Mouse (Mus musculus) heart, embryonic 15.5 days (tissue): ENCODE measurements around the gene Dlat. TPM values are rescaled to one million over a fixed set of nuclear protein-coding genes. Genes with fewer than 3 reads are reported as not detected.
A peak's percentile ranks its signal among the peaks of the same experiment; 100 is the strongest.
"Not testable (repeated sequence)": the region's sequence is repeated elsewhere in the genome, so short reads cannot be mapped to it uniquely, and the experiment has no call there.

Experiments used
- ATAC-seq: fragments of 200-750 bp; cut with Nextera tagmentation; replicated peaks from 2 replicates; pipeline ENCODE4 v1.8.0; 2017; ENCODE audit warnings: low read depth, moderate TSS enrichment; ENCODE audit not compliant: insufficient number of reproducible peaks, insufficient read depth, low FRiP score
- H3K27ac ChIP-seq: fragments of 300-500 bp; sonication (generic); 2 replicates; pipeline ENCODE4 v1.5.1; 2015; ENCODE audit warnings: mild to moderate bottlenecking, inconsistent platforms
- H3K27me3 ChIP-seq: fragments of 300-500 bp; sonication (generic); 2 replicates; pipeline ENCODE4 v1.6.1; 2015; ENCODE audit warnings: inconsistent platforms
- H3K36me3 ChIP-seq: fragments of 300-500 bp; sonication (generic); 2 replicates; pipeline ENCODE4 v1.6.1; 2015; ENCODE audit warnings: mild to moderate bottlenecking, inconsistent platforms
- H3K4me1 ChIP-seq: fragments of 300-500 bp; sonication (generic); replicated peaks from 2 replicates; pipeline ENCODE4 v1.6.1; 2015; ENCODE audit warnings: inconsistent platforms
- H3K4me2 ChIP-seq: fragments of 300-500 bp; sonication (generic); 2 replicates; pipeline ENCODE4 v1.6.1; 2015; ENCODE audit warnings: inconsistent platforms, mild to moderate bottlenecking, moderate library complexity
- H3K4me3 ChIP-seq: fragments of 300-500 bp; sonication (generic); 2 replicates; pipeline ENCODE4 v1.5.1; 2015; ENCODE audit warnings: mild to moderate bottlenecking, inconsistent platforms
- H3K9ac ChIP-seq: fragments of 300-500 bp; sonication (generic); 2 replicates; pipeline ENCODE4 v1.6.1; 2015; ENCODE audit warnings: mild to moderate bottlenecking, inconsistent platforms
- H3K9me3 ChIP-seq: fragments of 300-500 bp; sonication (generic); replicated peaks from 2 replicates; pipeline ENCODE4 v1.6.1; 2016; ENCODE audit warnings: inconsistent platforms
- WGBS: fragments of 180-500 bp; shearing (Covaris S2); methylation state at CpG from one replicate; pipeline ENCODE4 v1.1.7; 2015; ENCODE audit warnings: mixed read lengths; 5-methylcytosine and 5-hydroxymethylcytosine counted together
- polyA plus RNA-seq: library from polyadenylated mRNA; unstranded; fragments of >200 nt; fragmentation: Nextera tagmentation; extraction: Ambion mirVana; gene quantifications from 2 replicates; pipeline ENCODE4 v1.2.1, GENCODE M21; 2015

Gene Dlat
- polyA plus RNA-seq, 1 experiment from 2014 or later: 140 TPM

- H3K4me3 ChIP-seq: peak overlapping the region; percentile 83
- ATAC-seq: peak; percentile 24
- no peaks in the 10 kb centered on the region for H3K27me3 ChIP-seq
- H3K4me2 ChIP-seq: peak overlapping the region; percentile 87
- no peaks in the 10 kb centered on the region for H3K9me3 ChIP-seq
- under 1% methylated on average over 28 of the region's 28 CpGs for WGBS
- H3K9ac ChIP-seq: peak overlapping the region; percentile 87
- H3K4me1 ChIP-seq: peaks cover 12% of the 10 kb centered on the region
- peak overlapping the region; percentile 92 for H3K27ac ChIP-seq
- peaks cover 27% of the 10 kb centered on the region for H3K36me3 ChIP-seq
Measured at GRCm38 (mm10) chr9:50658941-50659388, 615 bp downstream of the Dlat start.

DNA sequence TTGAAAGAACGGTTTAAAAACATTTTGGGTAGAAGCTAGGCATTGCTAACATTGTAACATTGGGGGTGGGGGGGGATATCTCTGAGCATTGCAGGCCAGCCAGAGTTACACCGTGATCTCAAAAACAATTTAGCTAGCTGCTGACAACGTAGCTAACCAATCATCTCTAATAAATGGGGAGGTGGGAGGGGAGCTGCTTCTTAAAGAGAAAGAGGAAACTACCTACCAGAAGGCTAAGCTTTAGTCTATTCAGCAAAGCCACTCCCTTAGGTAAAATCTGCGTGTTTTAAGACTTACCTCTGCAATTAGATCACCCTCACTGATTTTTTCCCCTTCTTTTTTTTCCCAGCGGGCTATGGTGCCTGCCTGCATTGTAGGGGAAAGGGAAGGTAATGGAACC is 1.2 kb downstream of the Dlat start:
- WGBS: 10% methylated on average over 5 of the region's 5 CpGs
- no peak for ATAC-seq
- H3K27ac ChIP-seq: peak overlapping the region; percentile 92

GRCm38 (mm10) chr9:50650503-50650902 is 9.1 kb downstream of the Dlat start:
- no peak overlapping the region for H3K9ac ChIP-seq
- H3K27ac ChIP-seq: no peak overlapping the region
- no peak overlapping the region for H3K4me3 ChIP-seq
- H3K27me3 ChIP-seq: no peaks in the 10 kb centered on the region
- no peaks in the 10 kb centered on the region for H3K4me1 ChIP-seq
- no peak overlapping the region for H3K4me2 ChIP-seq
- no peak for ATAC-seq
- peaks cover 88% of the 10 kb centered on the region for H3K36me3 ChIP-seq
- 92% methylated on average over 10 of the region's 10 CpGs for WGBS
- no peaks in the 10 kb centered on the region for H3K9me3 ChIP-seq

More for the DNA sequence above, 1.2 kb downstream of the Dlat start:
- peak overlapping the region; percentile 87 for H3K9ac ChIP-seq
- no peaks in the 10 kb centered on the region for H3K9me3 ChIP-seq
- peaks cover 12% of the 10 kb centered on the region for H3K4me1 ChIP-seq
- H3K36me3 ChIP-seq: peaks cover 32% of the 10 kb centered on the region
- no peaks in the 10 kb centered on the region for H3K27me3 ChIP-seq
- peak overlapping the region; percentile 83 for H3K4me3 ChIP-seq
- H3K4me2 ChIP-seq: peak overlapping the region; percentile 87

GRCm38 (mm10) chr9:50646826-50647370 is 12.7 kb downstream of the Dlat start:
- Histone ChIP-seq H3K4me2 (no peak overlapping the region), H3K4me3 (no peak overlapping the region), H3K27ac (no peak overlapping the region), H3K4me1 (no peaks in the 10 kb centered on the region), H3K36me3 (peaks cover 87% of the 10 kb centered on the region), H3K9me3 (no peaks in the 10 kb centered on the region), H3K9ac (no peak overlapping the region), H3K27me3 (no peaks in the 10 kb centered on the region)
- WGBS: 82% methylated on average over 10 of the region's 10 CpGs
- no peak for ATAC-seq

DNA sequence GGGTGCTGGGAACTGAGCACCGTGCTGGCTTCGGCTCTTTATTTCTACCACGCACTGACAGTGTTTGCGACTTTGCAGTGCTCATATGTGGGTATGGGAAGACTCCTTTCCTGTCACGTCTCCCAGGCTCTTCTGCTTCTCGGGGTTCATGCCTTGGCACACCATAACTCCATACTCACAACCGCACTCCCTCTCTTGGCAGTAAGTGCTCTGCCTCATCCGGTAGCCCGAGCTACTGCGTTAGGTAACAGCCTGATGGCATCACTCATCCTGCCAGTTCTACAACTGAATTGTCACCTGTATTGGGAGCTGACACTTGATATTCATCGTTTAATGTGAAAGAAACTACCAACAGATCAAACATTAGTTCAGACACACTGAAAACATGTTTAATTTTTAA is 25.3 kb downstream of the Dlat start:
- ATAC-seq: no peak
- H3K27me3 ChIP-seq: no peaks in the 10 kb centered on the region
- no peak overlapping the region for H3K4me2 ChIP-seq
- no peaks in the 10 kb centered on the region for H3K9me3 ChIP-seq
- peaks cover 54% of the 10 kb centered on the region for H3K36me3 ChIP-seq
- H3K27ac ChIP-seq: no peak overlapping the region
- WGBS: 95% methylated on average over 11 of the region's 11 CpGs
- no peak overlapping the region for H3K9ac ChIP-seq
- H3K4me3 ChIP-seq: no peak overlapping the region
- H3K4me1 ChIP-seq: no peaks in the 10 kb centered on the region

- Histone ChIP-seq H3K27ac (no peak overlapping the region), H3K4me1 (no peaks in the 10 kb centered on the region), H3K27me3 (no peaks in the 10 kb centered on the region), H3K4me3 (no peak overlapping the region), H3K36me3 (peaks cover 43% of the 10 kb centered on the region), H3K9ac (no peak overlapping the region), H3K4me2 (no peak overlapping the region), H3K9me3 (no peaks in the 10 kb centered on the region)
- no peak for ATAC-seq
- 66% methylated on average over 2 of the region's 2 CpGs for WGBS
Measured at GRCm38 (mm10) chr9:50633059-50633458, 26.5 kb downstream of the Dlat start.

- Histone ChIP-seq H3K9me3 (no peaks in the 10 kb centered on the region), H3K4me1 (no peaks in the 10 kb centered on the region)
Measured at GRCm38 (mm10) chr9:50632016-50632688, 27.4 kb downstream of the Dlat start.

GRCm38 (mm10) chr9:50630903-50631302 is 28.7 kb downstream of the Dlat start:
- not testable (repeated sequence) for H3K27ac ChIP-seq, H3K4me2 ChIP-seq, H3K9ac ChIP-seq, H3K9me3 ChIP-seq, H3K27me3 ChIP-seq, ATAC-seq, H3K4me3 ChIP-seq, H3K4me1 ChIP-seq
- H3K36me3 ChIP-seq: peaks cover 24% of the 10 kb centered on the region
- WGBS: 91% methylated on average over 6 of the region's 8 CpGs

More at GRCm38 (mm10) chr9:50632016-50632688, 27.4 kb downstream of the Dlat start:
- Histone ChIP-seq H3K27ac (no peak overlapping the region), H3K4me2 (no peak overlapping the region), H3K4me3 (no peak overlapping the region), H3K27me3 (no peaks in the 10 kb centered on the region), H3K36me3 (peaks cover 36% of the 10 kb centered on the region), H3K9ac (no peak overlapping the region)
- ATAC-seq: no peak
- 89% methylated on average over 6 of the region's 6 CpGs for WGBS

DNA sequence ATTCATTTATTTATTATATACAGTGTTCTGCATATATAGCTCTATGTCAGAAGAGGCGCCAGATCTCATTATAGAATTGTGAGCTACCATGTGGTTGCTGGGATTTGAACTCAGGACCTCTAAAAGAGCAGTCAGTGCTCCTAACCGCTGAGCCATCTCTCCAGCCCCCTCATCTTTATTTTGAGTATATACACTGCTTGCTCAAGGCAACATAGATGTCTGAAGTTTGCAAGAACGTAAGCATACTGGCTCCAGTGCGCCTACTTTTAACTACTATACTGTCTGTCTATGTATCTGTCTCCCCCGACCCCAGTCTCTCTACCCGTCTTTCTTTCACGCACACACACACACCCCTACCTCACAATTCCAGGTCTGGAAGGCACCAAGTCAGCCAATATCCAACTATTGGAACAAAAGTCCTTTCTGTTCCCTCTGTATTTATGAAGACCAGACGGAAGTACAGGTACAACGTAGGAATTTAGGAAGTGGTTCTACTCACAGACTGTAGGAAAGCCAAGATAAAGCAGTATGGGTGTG is 41.7 kb downstream of the Dlat start:
- H3K9me3 ChIP-seq: no peaks in the 10 kb centered on the region
- H3K4me1 ChIP-seq: peaks cover 18% of the 10 kb centered on the region
- peak overlapping the region; percentile 72 for H3K4me2 ChIP-seq
- ATAC-seq: no peak
- H3K4me3 ChIP-seq: peak overlapping the region; percentile 100
- no peaks in the 10 kb centered on the region for H3K27me3 ChIP-seq
- 56% methylated on average over 9 of the region's 9 CpGs for WGBS
- no peak overlapping the region for H3K9ac ChIP-seq
- H3K27ac ChIP-seq: no peak overlapping the region
- peaks cover 25% of the 10 kb centered on the region for H3K36me3 ChIP-seq

GRCm38 (mm10) chr9:50616766-50617603 is 42.6 kb downstream of the Dlat start, which contains the start of the genes Pih1d2 and Nkapd1:
Pih1d2 (plus strand) TSS chr9:50617321.
Nkapd1 (minus strand) TSS chr9:50617464.
- WGBS: under 1% methylated on average over 59 of the region's 81 CpGs
- no peaks in the 10 kb centered on the region for H3K9me3 ChIP-seq
- H3K4me3 ChIP-seq: peak within 1 kb of the TSS; percentile 100
- H3K27ac ChIP-seq: peak within 1 kb of the TSS; percentile 96
- ATAC-seq: peak; percentile 93
- H3K9ac ChIP-seq: peak within 1 kb of the TSS; percentile 97
- H3K4me2 ChIP-seq: peak within 1 kb of the TSS; percentile 72
- H3K36me3 ChIP-seq: peaks cover 33% of the 10 kb centered on the region
- no peaks in the 10 kb centered on the region for H3K27me3 ChIP-seq
- peaks cover 18% of the 10 kb centered on the region for H3K4me1 ChIP-seq

DNA sequence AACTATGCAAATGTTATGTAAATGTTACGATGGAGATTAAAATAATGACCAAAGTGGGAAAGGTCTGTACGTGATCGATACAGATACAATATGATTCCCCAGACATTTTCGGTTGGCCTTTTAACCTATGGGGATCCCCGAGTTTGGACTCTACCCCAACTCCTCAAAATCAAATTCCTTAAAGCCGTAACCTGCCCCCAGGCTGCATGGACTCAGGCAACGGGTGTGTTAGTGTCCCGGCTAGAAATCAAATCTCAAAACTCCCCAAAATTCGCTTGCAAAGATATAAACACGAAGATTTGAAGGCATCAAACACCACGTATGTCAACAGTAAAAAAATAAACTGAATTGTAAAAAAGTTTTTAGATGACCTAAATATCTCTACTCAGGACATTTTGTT is 43.4 kb downstream of the Dlat start:
- ATAC-seq: no peak
- Histone ChIP-seq H3K9me3 (no peaks in the 10 kb centered on the region), H3K4me2 (peak overlapping the region; percentile 72), H3K27me3 (no peaks in the 10 kb centered on the region), H3K4me1 (peaks cover 18% of the 10 kb centered on the region), H3K9ac (peak overlapping the region; percentile 97), H3K27ac (peak overlapping the region; percentile 96; the same call in 1 of the 2 replicates), H3K4me3 (peak overlapping the region; percentile 100), H3K36me3 (peaks cover 39% of the 10 kb centered on the region)
- 35% methylated on average over 11 of the region's 11 CpGs for WGBS
